Mouse (Mus musculus) lung, postnatal 0 days (tissue): ENCODE data around the gene Tek. TPM values are rescaled to one million over a fixed set of nuclear protein-coding genes. Genes with fewer than 3 reads are reported as not detected.
A peak's percentile ranks its signal among the peaks of the same experiment; 100 is the strongest.
"Not testable (repeated sequence)": the region's sequence is repeated elsewhere in the genome, so short reads cannot be mapped to it uniquely, and the experiment has no call there.

Experiments used
- ATAC-seq: fragments of 200-750 bp; cut with Nextera tagmentation; 2 replicates; pipeline ENCODE4 v1.8.0; 2017; ENCODE audit warnings: moderate library complexity
- DNase-seq: peaks from one replicate; pipeline ENCODE4 v3.0.0-alpha.2; 2016; ENCODE audit warnings: low spot score
- H3K27ac ChIP-seq: fragments of 300-500 bp; sonication (generic); 2 replicates; pipeline ENCODE4 v1.5.1; 2014; ENCODE audit warnings: antibody characterized with exemption, mild to moderate bottlenecking, low read length, mixed read lengths
- H3K27me3 ChIP-seq: fragments of 300-500 bp; sonication (generic); replicated peaks from 2 replicates; pipeline ENCODE4 v1.6.1; 2014; ENCODE audit warnings: low read length, mixed read lengths; ENCODE audit not compliant: insufficient read depth
- H3K36me3 ChIP-seq: fragments of 300-500 bp; sonication (generic); 2 replicates; pipeline ENCODE4 v1.6.1; 2014; ENCODE audit warnings: low read length, mixed read lengths; ENCODE audit not compliant: insufficient read depth
- H3K4me1 ChIP-seq: fragments of 300-500 bp; sonication (generic); 2 replicates; pipeline ENCODE4 v1.6.1; 2014; ENCODE audit warnings: antibody characterized with exemption, low read depth, low read length, mixed read lengths; ENCODE audit not compliant: insufficient read depth
- H3K4me2 ChIP-seq: fragments of 300-500 bp; sonication (generic); replicated peaks from 2 replicates; pipeline ENCODE4 v1.6.1; 2014; ENCODE audit warnings: low read depth, mild to moderate bottlenecking, low read length, moderate library complexity, mixed read lengths
- H3K4me3 ChIP-seq: fragments of 300-500 bp; sonication (generic); 2 replicates; pipeline ENCODE4 v1.5.1; 2014; ENCODE audit warnings: low read depth, low read length
- H3K9ac ChIP-seq: fragments of 300-500 bp; sonication (generic); replicated peaks from 2 replicates; pipeline ENCODE4 v1.6.1; 2014; ENCODE audit warnings: low read depth, mild to moderate bottlenecking
- H3K9me3 ChIP-seq: fragments of 300-500 bp; sonication (generic); 2 replicates; pipeline ENCODE4 v1.6.1; 2016; ENCODE audit warnings: low read length, mixed read lengths
- CTCF ChIP-seq: IDR thresholded peaks from 2 replicates; pipeline ENCODE4 v1.5.1; 2016; ENCODE audit warnings: antibody characterized with exemption, mild to moderate bottlenecking
- EP300 ChIP-seq: IDR thresholded peaks from 2 replicates; pipeline ENCODE4 v1.6.1; 2016; ENCODE audit warnings: antibody characterized with exemption, mild to moderate bottlenecking, control low read depth
- WGBS: fragments of 180-500 bp; shearing (Covaris S2); extraction: QIAGEN DNeasy Blood & Tissue Kit; methylation state at CpG from one replicate; pipeline ENCODE4 v1.1.7; 2014; 5-methylcytosine and 5-hydroxymethylcytosine counted together
- polyA plus RNA-seq: library from polyadenylated mRNA; unstranded; fragments of >200 nt; fragmentation: Nextera tagmentation; extraction: Ambion mirVana; gene quantifications from 2 replicates; pipeline ENCODE4 v1.2.1, GENCODE M21; 2015

Tek gene
- 71.8 and 75.8 TPM in 2 replicates for polyA plus RNA-seq

DNA sequence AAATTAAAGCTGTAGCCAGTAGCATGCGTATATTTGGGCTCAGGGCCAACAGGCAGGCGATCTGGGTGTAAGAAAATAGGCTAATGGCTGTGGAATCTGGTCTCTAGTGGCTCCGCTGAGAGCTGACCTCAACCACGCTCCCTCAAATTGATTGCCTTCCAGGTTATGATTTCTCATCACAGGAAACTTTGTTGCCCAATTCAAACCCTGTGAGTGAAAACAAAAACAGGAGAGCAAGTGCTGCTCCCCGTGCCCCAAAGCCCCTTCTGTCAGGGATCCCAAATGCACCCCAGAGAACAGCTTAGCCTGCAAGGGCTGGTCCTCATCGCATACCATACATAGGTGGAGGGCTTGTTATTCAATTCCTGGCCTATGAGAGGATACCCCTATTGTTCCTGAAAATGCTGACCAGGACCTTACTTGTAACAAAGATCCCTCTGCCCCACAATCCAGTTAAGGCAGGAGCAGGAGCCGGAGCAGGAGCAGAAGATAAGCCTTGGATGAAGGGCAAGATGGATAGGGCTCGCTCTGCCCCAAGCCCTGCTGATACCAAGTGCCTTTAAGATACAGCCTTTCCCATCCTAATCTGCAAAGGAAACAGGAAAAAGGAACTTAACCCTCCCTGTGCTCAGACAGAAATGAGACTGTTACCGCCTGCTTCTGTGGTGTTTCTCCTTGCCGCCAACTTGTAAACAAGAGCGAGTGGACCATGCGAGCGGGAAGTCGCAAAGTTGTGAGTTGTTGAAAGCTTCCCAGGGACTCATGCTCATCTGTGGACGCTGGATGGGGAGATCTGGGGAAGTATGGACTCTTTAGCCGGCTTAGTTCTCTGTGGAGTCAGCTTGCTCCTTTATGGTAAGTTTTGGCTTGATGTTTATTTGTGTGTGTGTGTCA is at the start of gene Tek:
Tek (plus strand) TSS at position 452 of the 894 bp plus-strand sequence.
- H3K27me3 ChIP-seq: no peaks in the 10 kb centered on the region
- H3K27ac ChIP-seq: peak within 1 kb of the TSS; percentile 71
- 23% methylated on average over 16 of the region's 16 CpGs for WGBS
- H3K4me2 ChIP-seq: peak within 1 kb of the TSS; percentile 27
- H3K9ac ChIP-seq: peak within 1 kb of the TSS; percentile 32; the same call in 1 of the 2 replicates
- no peaks in the 10 kb centered on the region for H3K4me1 ChIP-seq
- TF ChIP-seq CTCF (no peak), EP300 (peak; percentile 40; the same call in 1 of the 2 replicates)
- H3K9me3 ChIP-seq: no peaks in the 10 kb centered on the region
- peak; percentile 45 for DNase-seq
- peak; percentile 77 for ATAC-seq
- H3K4me3 ChIP-seq: peak within 1 kb of the TSS; percentile 29
- H3K36me3 ChIP-seq: no peaks in the 10 kb centered on the region

DNA sequence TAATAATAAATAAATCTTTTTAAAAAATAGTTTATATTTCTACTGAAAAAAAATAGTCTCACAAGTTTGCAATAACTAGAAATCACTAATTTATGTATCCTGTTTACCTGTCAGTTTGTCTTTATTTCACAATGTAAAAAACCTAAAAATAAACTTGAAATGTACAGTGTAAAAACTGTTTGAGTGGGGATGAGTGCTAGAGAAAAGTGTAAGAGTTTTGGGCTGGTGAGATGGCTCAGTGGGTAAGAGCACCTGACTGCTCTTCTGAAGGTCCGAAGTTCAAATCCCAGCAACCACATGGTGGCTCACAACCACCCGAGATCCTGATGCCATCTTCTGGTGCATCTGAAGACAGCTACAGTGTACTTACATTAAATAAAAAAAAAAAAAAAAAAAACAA is 49.3 kb upstream of the Tek start:
- H3K9me3 ChIP-seq, H3K4me3 ChIP-seq, H3K4me2 ChIP-seq, H3K27ac ChIP-seq, H3K27me3 ChIP-seq, ATAC-seq, DNase-seq, H3K36me3 ChIP-seq, H3K4me1 ChIP-seq, H3K9ac ChIP-seq: not testable (repeated sequence)
- WGBS: 75% methylated on average over 2 of the region's 2 CpGs

DNA sequence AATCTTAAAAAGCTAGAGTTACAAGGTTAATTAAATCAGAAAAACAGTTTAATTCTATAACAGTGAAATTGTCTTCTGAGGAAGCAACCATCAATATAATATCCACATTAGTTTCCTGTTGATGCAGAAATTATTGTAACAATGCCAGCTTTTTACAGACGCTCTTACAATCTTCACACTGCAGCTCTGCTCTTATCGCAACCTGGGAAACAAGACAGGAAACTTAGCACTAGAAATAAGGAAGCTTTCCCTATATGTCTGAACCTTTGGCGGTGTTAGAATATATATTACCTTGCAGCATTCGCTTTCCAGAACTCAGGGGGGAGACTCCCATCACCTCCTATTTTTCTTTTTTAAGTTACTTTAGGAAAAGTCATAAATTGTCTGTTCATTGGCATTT is 48.0 kb upstream of the Tek start:
- Histone ChIP-seq H3K36me3 (no peaks in the 10 kb centered on the region), H3K4me2 (no peak overlapping the region), H3K27ac (no peak overlapping the region), H3K9me3 (no peaks in the 10 kb centered on the region), H3K4me1 (no peaks in the 10 kb centered on the region), H3K27me3 (no peaks in the 10 kb centered on the region), H3K9ac (no peak overlapping the region), H3K4me3 (no peak overlapping the region)
- DNase-seq (peak; percentile 33), ATAC-seq (no peak; the same call in 1 of the 2 replicates)
- WGBS: 64% methylated on average over 4 of the region's 4 CpGs
- TF ChIP-seq CTCF (no peak), EP300 (peak; percentile 82)

DNA sequence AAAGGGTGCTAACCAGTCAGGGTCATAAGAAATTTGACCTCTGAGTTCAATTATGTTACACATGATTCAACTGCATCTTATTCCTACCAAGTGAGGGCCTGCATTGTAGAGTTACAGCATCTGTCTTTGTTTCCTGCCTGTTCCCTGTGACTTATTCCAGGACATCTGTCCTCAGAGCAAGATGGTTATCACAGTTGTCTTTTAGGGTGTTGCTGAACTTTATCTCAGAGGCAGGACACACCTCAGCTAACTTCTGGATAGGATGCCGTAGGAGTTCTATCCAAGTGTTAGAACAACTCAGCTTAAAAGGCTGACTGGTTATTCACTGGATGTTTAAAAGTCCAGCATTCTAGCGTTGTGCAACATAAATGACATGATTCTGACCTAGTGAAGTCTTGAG is 46.9 kb upstream of the Tek start:
- no peak for TF ChIP-seq EP300
- TF ChIP-seq CTCF: no peak
- no peak overlapping the region for H3K4me2 ChIP-seq
- H3K27me3 ChIP-seq: no peaks in the 10 kb centered on the region
- H3K9me3 ChIP-seq: no peaks in the 10 kb centered on the region
- H3K4me1 ChIP-seq: no peaks in the 10 kb centered on the region
- H3K27ac ChIP-seq: no peak overlapping the region
- ATAC-seq: no peak
- no peak overlapping the region for H3K4me3 ChIP-seq
- no peak overlapping the region for H3K9ac ChIP-seq
- 63% methylated on average over 2 of the region's 2 CpGs for WGBS
- no peaks in the 10 kb centered on the region for H3K36me3 ChIP-seq
- no peak for DNase-seq

GRCm38 (mm10) chr4:94696368-94696767 is 42.7 kb upstream of the Tek start:
- DNase-seq: no peak
- WGBS: 48% methylated on average over 3 of the region's 3 CpGs
- Histone ChIP-seq H3K4me1 (no peaks in the 10 kb centered on the region), H3K27ac (no peak overlapping the region), H3K4me3 (no peak overlapping the region), H3K27me3 (no peaks in the 10 kb centered on the region), H3K9me3 (no peaks in the 10 kb centered on the region), H3K9ac (no peak overlapping the region), H3K36me3 (no peaks in the 10 kb centered on the region), H3K4me2 (no peak overlapping the region)
- TF ChIP-seq CTCF (no peak), EP300 (no peak)
- no peak for ATAC-seq

DNA sequence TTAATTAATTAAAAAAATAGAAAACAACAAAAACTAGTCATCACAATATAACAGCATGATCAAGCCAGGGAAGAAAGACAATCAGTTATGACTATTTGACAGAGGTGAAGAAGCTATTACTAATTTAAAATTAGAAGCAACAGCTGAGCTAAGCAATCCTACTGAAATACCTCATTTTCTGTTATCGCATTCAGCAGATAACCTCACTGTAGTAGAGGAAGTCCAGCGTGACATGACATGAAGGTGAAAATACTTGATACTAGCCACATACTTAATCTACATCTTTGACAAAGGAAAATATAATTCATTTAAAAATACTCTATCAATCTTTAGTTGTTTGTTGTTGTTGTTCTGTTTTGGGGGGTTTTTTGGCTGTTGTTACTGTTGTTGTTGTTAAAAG is 28.1 kb upstream of the Tek start:
- no peak overlapping the region for H3K9ac ChIP-seq
- ATAC-seq (no peak), DNase-seq (no peak)
- H3K4me1 ChIP-seq: peaks cover 7% of the 10 kb centered on the region; the same call in 1 of the 2 replicates
- H3K27me3 ChIP-seq: no peaks in the 10 kb centered on the region
- no peaks in the 10 kb centered on the region for H3K36me3 ChIP-seq
- H3K4me3 ChIP-seq: no peak overlapping the region
- no peak overlapping the region for H3K27ac ChIP-seq
- TF ChIP-seq CTCF (no peak), EP300 (no peak)
- no peak overlapping the region for H3K4me2 ChIP-seq
- H3K9me3 ChIP-seq: no peaks in the 10 kb centered on the region
- 77% methylated on average over 2 of the region's 2 CpGs for WGBS
